Mouse (Mus musculus) heart, embryonic 12.5 days (tissue): ENCODE data around the gene Nr4a3. TPM values are rescaled to one million over a fixed set of nuclear protein-coding genes. Genes with fewer than 3 reads are reported as not detected.

Source experiments
- ATAC-seq: fragments of 200-750 bp; cut with Nextera tagmentation; 2 replicates; pipeline ENCODE4 v1.8.0; 2017; ENCODE audit warnings: moderate TSS enrichment, moderate library complexity; ENCODE audit not compliant: insufficient number of reproducible peaks, low FRiP score
- H3K27ac ChIP-seq: fragments of 300-500 bp; sonication (generic); 2 replicates; pipeline ENCODE4 v1.5.1; 2016; ENCODE audit warnings: mild to moderate bottlenecking, moderate library complexity; ENCODE audit not compliant: poor library complexity, severe bottlenecking
- H3K27me3 ChIP-seq: fragments of 300-500 bp; sonication (generic); replicated peaks from 2 replicates; pipeline ENCODE4 v1.6.1; 2016; ENCODE audit warnings: mild to moderate bottlenecking, moderate library complexity
- H3K36me3 ChIP-seq: fragments of 300-500 bp; sonication (generic); 2 replicates; pipeline ENCODE4 v1.6.1; 2016; ENCODE audit warnings: mild to moderate bottlenecking, moderate library complexity
- H3K4me1 ChIP-seq: fragments of 300-500 bp; sonication (generic); replicated peaks from 2 replicates; pipeline ENCODE4 v1.6.1; 2016; ENCODE audit warnings: mild to moderate bottlenecking
- H3K4me2 ChIP-seq: fragments of 300-500 bp; sonication (generic); 2 replicates; pipeline ENCODE4 v1.6.1; 2016; ENCODE audit warnings: mild to moderate bottlenecking, moderate library complexity
- H3K4me3 ChIP-seq: fragments of 300-500 bp; sonication (generic); 2 replicates; pipeline ENCODE4 v1.5.1; 2016; ENCODE audit warnings: mild to moderate bottlenecking
- H3K9ac ChIP-seq: fragments of 300-500 bp; sonication (generic); 2 replicates; pipeline ENCODE4 v1.6.1; 2016; ENCODE audit warnings: mild to moderate bottlenecking, moderate library complexity
- H3K9me3 ChIP-seq: fragments of 300-500 bp; sonication (generic); replicated peaks from 2 replicates; pipeline ENCODE4 v1.6.1; 2016; ENCODE audit warnings: mild to moderate bottlenecking, moderate library complexity
- WGBS: fragments of 180-500 bp; shearing (Covaris S2); methylation state at CpG from one replicate; pipeline ENCODE4 v1.1.7; 2016; 5-methylcytosine and 5-hydroxymethylcytosine counted together
- polyA plus RNA-seq: library from polyadenylated mRNA; unstranded; fragments of >200 nt; fragmentation: Nextera tagmentation; extraction: Ambion mirVana; gene quantifications from 2 replicates; pipeline ENCODE4 v1.2.1, GENCODE M21; 2016

Nr4a3 gene
- polyA plus RNA-seq, 1 experiment from 2014 or later = 0.26 TPM

DNA sequence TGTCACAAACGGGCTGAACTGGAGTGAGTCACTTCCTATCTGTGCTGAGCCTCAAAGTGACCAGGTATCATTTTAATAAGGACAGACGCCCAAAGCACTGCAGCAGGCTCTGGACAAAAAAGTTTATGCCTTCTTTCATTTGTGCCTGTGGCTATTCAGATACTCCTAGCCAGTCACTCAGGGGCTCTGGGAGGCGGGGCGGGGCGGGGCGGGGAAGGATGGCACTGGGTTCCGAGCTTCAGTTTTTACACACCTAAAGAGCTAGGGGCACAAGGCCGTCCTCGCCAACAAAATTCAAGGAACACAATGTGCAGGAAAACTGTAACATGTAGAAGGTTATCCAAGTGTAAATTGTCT is 79.4 kb downstream of the Nr4a3 start:
- peak overlapping the region; percentile 76 for H3K4me3 ChIP-seq
- no peaks in the 10 kb centered on the region for H3K27me3 ChIP-seq
- peaks cover 4% of the 10 kb centered on the region; the same call in 1 of the 2 replicates for H3K4me1 ChIP-seq
- H3K4me2 ChIP-seq = peak overlapping the region; percentile 91
- H3K27ac ChIP-seq = no peak overlapping the region
- peak overlapping the region; percentile 83; the same call in 1 of the 2 replicates for H3K9ac ChIP-seq
- peak; percentile 88 for ATAC-seq
- H3K9me3 ChIP-seq = no peaks in the 10 kb centered on the region
- no peaks in the 10 kb centered on the region for H3K36me3 ChIP-seq
- 7% methylated on average over 9 of the region's 9 CpGs for WGBS

DNA sequence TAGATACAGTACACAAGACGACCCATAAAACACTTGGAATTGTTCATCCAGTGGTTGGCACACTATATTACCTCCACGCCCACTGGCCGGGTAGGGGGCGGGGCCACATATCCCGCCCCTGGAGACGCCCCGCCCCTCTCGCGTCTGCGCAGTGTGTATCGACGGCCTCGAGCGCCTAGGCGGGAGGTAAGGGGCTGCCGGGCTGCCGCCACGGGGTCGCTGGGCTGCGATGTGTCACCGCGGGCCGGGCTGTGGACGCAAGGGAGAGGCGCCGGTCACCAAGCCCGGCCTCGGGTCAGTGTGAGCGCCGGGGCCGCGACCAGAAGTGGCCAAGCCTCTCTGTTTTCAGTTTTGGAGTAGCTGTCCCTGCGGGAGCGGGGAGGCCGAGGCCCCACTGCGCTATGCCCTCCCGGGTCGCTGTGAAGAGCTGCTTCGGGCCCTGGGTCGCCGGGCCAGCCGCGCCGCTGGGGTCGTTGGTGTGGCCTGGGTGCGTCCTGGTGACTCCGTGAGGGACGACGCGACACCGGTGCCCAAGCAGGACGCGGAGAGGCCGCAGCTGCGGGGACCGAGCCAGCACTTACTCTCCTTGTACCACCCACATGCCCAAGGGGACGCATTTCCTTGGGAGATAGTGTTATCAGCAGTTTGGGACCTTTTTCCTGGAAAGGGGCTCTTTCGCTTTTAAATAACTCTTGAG is 80.0 kb downstream of the Nr4a3 start, which contains the start of gene Stx17:
TSS of gene Stx17 (plus strand) at position 143 of the 697 bp plus-strand sequence.
- under 1% methylated on average over 58 of the region's 58 CpGs for WGBS
- H3K27ac ChIP-seq = peak within 1 kb of the TSS; percentile 45
- H3K9ac ChIP-seq = peak within 1 kb of the TSS; percentile 83
- no peaks in the 10 kb centered on the region for H3K36me3 ChIP-seq
- peak within 1 kb of the TSS; percentile 76 for H3K4me3 ChIP-seq
- peaks cover 4% of the 10 kb centered on the region; the same call in 1 of the 2 replicates for H3K4me1 ChIP-seq
- no peaks in the 10 kb centered on the region for H3K9me3 ChIP-seq
- H3K4me2 ChIP-seq = peak within 1 kb of the TSS; percentile 91
- peak; percentile 100 for ATAC-seq
- no peaks in the 10 kb centered on the region for H3K27me3 ChIP-seq

- H3K27ac ChIP-seq = no peak overlapping the region
- 79% methylated on average over 6 of the region's 6 CpGs for WGBS
- ATAC-seq = no peak
These were observed 85.4 kb downstream of the Nr4a3 start for GRCm38 (mm10) chr4:48130314-48130713.

GRCm38 (mm10) chr4:48131606-48132005 is 86.7 kb downstream of the Nr4a3 start:
- H3K4me1 ChIP-seq = no peaks in the 10 kb centered on the region
- peaks cover 22% of the 10 kb centered on the region for H3K36me3 ChIP-seq
- ATAC-seq = no peak

More at GRCm38 (mm10) chr4:48130314-48130713, 85.4 kb downstream of the Nr4a3 start:
- H3K9me3 ChIP-seq = no peaks in the 10 kb centered on the region
- peaks cover 4% of the 10 kb centered on the region; the same call in 1 of the 2 replicates for H3K4me1 ChIP-seq
- H3K9ac ChIP-seq = no peak overlapping the region
- H3K27me3 ChIP-seq = no peaks in the 10 kb centered on the region
- no peak overlapping the region for H3K4me2 ChIP-seq
- H3K4me3 ChIP-seq = no peak overlapping the region
- peaks cover 19% of the 10 kb centered on the region for H3K36me3 ChIP-seq

DNA sequence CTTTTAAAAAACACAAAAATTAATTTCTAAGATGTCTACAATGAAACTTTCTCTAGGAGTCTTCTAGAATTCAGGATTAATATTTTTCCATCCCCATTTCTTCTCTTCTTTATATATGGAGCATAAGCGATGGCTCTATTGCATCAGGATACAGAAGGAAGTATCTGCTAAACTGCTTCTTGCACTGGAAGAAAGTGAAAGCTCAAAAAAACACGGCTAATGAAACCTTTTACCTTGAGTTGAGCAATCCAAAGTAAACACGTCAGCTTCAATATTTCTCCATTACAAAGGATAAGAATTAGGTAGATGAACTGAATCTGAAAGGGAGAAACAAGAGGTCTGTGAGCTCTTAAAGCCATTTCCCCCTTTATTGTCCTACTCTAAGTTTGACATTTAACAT is 87.8 kb downstream of the Nr4a3 start:
- Histone ChIP-seq H3K27ac (no peak overlapping the region), H3K9me3 (no peaks in the 10 kb centered on the region), H3K4me2 (no peak overlapping the region), H3K4me3 (no peak overlapping the region), H3K9ac (no peak overlapping the region), H3K4me1 (no peaks in the 10 kb centered on the region), H3K27me3 (no peaks in the 10 kb centered on the region), H3K36me3 (peaks cover 25% of the 10 kb centered on the region)
- no peak for ATAC-seq
- 82% methylated on average over 3 of the region's 3 CpGs for WGBS

More at GRCm38 (mm10) chr4:48131606-48132005, 86.7 kb downstream of the Nr4a3 start:
- H3K9me3 ChIP-seq = no peaks in the 10 kb centered on the region
- H3K9ac ChIP-seq = no peak overlapping the region
- no peak overlapping the region for H3K4me2 ChIP-seq
- 91% methylated on average over 9 of the region's 9 CpGs for WGBS
- H3K27ac ChIP-seq = no peak overlapping the region
- no peak overlapping the region for H3K4me3 ChIP-seq
- no peaks in the 10 kb centered on the region for H3K27me3 ChIP-seq

Other genes with a start within 250 kb of the Nr4a3 start
- gene Stx17, start 79.8 kb downstream of the Nr4a3 start, polyA plus RNA-seq = 22.4 and 25.8 TPM in 2 replicates
- gene Erp44, start 234.4 kb downstream of the Nr4a3 start, polyA plus RNA-seq = 67.7 and 72.0 TPM in 2 replicates
- 5.9 and 6.6 TPM in 2 replicates for gene Invs, start 234.6 kb downstream of the Nr4a3 start, polyA plus RNA-seq